Mouse (Mus musculus): Measurements from ENCODE around the gene Vwa2. TPM values are rescaled to one million over a fixed set of nuclear protein-coding genes. Genes with fewer than 3 reads are reported as not detected.

The Vwa2 gene
- total RNA-seq, 2 experiments from 2014 or later = 0.13 TPM; not detected in 1

DNA sequence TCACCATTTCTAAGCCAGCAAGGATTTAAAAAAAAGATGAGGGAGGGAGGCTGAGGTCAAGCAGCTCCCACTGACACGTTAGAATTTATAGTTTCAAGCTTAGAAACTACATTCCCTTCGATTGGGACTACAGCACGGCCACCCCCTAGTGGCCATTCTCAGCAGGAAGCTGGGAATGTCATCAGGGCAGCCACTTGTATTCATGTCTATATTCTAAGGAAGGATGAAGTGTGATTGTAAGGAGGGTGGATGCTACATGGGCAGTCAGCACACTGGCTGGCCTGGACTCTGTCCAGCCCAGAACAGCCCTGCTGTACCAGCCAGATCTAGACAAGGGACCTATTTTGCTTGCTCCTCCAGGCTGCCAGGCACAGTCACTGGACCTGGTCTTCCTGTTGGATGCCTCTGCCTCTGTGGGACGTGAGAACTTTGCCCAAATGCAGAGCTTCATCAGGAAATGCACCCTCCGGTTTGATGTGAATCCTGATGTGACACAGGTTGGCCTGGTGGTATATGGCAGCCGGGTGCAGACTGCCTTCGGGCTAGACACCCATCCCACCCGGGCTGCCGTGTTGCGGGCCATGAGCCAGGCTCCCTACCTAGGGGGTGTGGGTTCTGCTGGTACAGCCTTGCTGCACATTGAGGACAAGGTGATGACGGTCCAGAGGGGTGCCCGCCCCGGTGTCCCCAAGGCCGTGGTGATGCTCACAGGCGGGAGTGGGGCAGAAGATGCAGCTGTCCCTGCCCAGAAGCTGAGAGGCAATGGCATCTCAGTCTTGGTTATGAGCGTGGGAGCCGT, 34.6 kb downstream of the Vwa2 start:
- peak in 1 of 2 experiments; percentile 65 for DNase-seq (ENCODE audit: low spot score in 2 of 2)

GRCm38 (mm10) chr19:56910561-56910960, 36.5 kb downstream of the Vwa2 start:
- no peak for DNase-seq (ENCODE audit: low spot score in 2 of 2)

DNA sequence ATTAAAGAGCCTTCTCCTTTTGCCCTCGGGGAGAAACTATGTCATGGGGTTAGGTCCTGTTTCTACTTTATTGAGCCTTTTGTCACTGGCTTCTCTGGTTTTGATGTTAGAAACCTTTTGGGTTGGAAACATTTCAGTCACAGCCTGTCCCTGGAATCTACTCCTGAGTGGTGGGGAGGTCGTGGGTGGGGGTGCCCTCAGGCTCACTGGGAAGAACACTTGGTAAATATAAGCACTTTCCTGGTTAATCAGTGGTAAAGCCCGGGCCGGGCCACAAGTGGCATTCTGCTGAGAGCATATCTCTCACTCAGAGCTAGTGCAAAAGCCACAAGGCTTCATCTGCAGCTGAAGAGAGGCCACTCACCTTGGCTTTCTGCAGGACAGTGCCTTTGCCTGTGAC, 39.7 kb downstream of the Vwa2 start:
- no peak for DNase-seq (ENCODE audit: low spot score in 2 of 2)

- no peak for DNase-seq (ENCODE audit: low spot score in 2 of 2)
Observed at GRCm38 (mm10) chr19:56914658-56915057, 40.6 kb downstream of the Vwa2 start.

DNA sequence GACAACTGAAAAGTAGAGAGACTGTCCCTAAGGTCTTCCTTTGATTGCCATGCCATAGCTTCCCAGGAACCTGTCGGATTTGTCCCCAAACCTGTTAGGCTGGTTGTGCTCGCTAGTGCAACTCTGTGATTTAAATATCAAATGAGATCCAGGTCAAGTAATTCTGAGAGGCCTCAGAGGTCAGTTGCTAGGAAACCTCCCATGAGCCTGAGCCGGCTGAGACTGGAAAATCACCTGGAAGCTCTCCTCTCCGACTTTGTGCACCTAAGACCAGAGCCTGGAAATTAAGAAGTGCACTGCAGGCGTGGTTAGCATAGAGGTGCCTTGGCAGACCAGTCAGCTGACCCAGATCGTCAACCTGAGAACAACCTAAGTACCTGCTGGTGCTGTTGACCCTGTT, 41.0 kb downstream of the Vwa2 start:
- DNase-seq (ENCODE audit: low spot score in 2 of 2) = no peak

- peak; percentile 68 to 89 for DNase-seq (ENCODE audit: low spot score in 2 of 2)
Observed at GRCm38 (mm10) chr19:56919628-56920027, 45.6 kb downstream of the Vwa2 start.

DNA sequence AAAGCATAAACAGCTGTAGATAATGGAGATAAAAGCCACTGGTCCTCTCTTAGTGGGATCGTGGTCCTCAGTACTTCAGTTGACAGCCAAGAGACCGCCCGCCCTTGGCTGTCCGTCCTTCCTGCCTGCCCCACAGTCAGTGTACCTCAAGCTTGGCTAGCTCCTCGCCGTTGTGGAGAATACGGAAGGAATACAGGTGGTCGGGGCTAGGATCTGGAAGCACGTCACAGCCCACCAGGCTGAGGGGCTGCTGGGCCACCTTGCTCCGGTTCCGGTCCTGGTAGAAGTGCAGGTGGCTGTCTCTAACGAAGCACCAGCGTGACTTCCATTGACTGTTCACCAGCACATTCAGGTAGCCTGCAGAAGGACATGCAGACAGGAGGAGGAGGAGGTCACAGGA, 46.2 kb downstream of the Vwa2 start:
- DNase-seq (ENCODE audit: low spot score in 2 of 2) = no peak

- DNase-seq (ENCODE audit: low spot score in 2 of 2) = no peak
Observed at GRCm38 (mm10) chr19:56921744-56922143, 47.7 kb downstream of the Vwa2 start.

DNA sequence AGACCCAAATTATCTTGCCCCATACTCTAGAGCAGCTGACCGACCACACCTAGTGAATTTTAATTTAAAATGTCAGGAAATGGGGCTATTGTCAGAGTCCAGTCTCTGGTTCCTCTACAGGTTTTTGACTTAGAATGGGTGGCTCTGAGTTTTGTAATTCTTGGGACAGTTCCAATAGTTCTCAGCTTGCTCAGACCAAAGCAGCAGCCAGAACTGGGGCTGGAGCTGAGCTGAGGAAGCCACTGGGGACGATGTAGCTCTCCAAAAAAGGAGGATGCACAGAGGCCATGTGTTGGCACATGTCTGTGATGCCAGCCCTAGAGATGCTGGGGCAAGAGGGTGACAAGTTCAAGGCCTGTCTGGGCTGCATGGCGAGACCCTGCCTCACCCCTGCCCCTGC, 55.3 kb downstream of the Vwa2 start:
- DNase-seq (ENCODE audit: low spot score in 2 of 2) = no peak

GRCm38 (mm10) chr19:56930029-56930428, 56.0 kb downstream of the Vwa2 start:
- no peak for DNase-seq (ENCODE audit: low spot score in 2 of 2)

GRCm38 (mm10) chr19:56933800-56934199, 59.8 kb downstream of the Vwa2 start:
- DNase-seq (ENCODE audit: low spot score in 2 of 2) = no peak

DNA sequence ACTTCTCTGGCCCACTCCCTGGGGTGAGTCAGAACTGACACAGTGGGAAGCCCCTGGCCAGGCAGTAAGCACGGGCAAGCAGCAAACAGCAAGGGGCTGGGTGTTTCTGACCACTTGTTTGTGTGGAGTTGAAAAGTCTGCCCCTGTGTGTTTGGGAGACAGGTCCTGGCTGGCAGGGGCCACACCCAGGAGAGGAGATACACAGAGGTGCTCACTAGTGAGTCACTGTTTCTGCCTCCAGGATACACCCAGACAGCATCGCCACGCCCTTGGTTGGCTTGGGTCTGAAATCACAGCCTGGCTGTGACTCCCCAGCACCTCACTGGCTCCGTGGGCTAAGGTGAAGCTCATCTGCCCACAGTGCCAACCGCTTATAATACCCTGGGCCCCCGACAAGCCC, 61.1 kb downstream of the Vwa2 start:
- DNase-seq (ENCODE audit: low spot score in 2 of 2) = no peak

DNA sequence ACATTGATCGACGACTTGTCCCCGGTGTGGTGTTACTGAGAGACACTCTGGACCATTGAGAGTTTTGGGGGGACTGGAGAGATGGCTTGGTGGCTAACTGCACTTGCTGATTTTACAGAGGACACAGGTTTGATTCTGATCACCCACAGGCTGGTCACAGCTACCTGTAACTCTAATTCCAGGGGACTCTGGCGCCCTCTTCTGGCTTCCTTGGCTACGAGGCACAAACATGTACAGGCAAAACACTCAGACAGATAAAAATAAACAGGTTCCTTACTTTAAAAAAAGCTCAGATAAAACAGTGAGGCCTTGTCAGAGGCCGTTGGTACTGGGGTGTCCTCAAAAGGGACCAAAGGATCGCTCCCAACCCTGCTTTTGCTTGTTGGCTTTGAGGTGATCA, 61.7 kb downstream of the Vwa2 start:
- no peak for DNase-seq (ENCODE audit: low spot score in 2 of 2)

DNA sequence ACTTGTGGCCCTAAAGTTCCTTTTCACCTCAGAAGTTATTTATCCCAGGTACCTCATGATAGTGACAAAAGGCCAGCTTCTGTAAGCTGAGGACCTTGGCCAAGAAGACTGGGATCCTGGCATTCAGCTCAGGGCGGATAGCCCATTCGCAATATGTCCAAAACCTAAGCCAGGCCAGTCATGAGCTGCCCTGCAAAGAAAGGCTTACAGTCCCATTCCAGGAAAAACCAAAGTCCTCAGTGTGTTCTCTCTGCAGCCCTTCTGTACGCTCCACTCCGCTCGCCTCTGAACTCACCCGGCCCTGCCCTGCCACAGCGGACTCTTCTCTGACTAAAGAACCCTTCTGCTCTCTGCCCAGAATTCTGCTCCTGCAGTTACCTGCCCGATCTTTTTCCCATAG, 62.2 kb downstream of the Vwa2 start:
- no peak for DNase-seq (ENCODE audit: low spot score in 2 of 2)

- DNase-seq (ENCODE audit: low spot score in 2 of 2) = no peak
Observed at GRCm38 (mm10) chr19:56937911-56938310, 63.9 kb downstream of the Vwa2 start.

GRCm38 (mm10) chr19:56939826-56940225, 65.8 kb downstream of the Vwa2 start:
- no peak for DNase-seq (ENCODE audit: low spot score in 2 of 2)

DNA sequence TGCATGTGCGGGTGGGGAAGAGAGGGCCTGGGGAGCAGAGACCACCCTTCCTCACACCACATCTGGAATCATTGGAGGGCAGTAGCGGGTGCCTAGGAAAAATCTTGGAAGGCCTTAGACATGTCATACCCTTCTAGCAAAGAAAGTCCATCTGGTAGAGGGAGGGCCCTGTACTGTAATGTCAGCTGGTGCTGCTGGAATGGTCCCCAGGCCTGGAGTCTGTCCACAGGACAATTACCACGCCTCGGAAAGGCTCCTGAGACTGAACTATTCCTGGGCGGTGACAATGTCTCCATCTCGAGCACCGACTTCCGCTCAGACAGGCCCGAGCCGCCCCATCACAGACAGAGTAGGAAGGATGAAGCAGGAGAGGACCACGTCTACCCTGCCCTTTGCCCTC, 66.5 kb downstream of the Vwa2 start:
- DNase-seq (ENCODE audit: low spot score in 2 of 2) = no peak

DNA sequence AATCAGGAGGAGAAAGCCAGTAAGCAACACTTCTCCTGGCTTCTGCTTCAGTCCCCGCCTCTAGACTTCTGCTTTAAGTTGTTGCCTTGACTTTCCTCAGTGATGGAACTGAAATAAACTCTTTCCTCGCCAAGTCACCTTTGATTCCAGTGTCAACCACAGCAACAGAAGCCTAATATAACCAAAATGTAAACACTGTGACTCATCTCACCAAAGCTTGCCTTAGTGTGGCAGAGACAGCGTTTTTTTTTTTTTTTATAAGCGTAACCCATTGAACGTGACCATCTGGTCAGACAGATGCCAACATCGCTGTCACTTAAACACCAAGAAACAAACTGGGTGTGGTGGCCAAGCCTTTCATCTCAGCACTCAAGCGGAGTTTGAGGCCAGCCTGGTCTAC, 68.2 kb downstream of the Vwa2 start:
- no peak for DNase-seq (ENCODE audit: low spot score in 2 of 2)

DNA sequence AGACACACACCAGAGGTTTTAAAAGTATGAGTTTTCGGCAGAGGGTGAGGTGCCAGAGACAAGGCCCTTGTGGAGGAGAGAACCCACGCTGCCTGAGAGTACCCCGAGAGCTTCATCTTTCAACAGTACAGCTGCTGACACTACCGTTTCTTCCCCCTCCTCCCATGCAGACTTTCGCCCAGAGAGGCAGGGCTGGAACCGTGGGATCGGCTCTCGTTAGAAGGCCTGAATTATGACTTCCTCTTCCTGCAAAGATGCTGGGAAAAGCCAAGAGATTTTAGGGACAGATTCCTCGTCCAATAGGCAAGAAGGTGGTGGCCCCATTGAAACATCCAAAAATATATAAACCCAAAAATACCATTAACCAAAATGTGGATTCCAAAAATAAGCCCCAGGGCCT, 70.2 kb downstream of the Vwa2 start:
- no peak for DNase-seq (ENCODE audit: low spot score in 2 of 2)

GRCm38 (mm10) chr19:56944826-56945225, 70.8 kb downstream of the Vwa2 start:
- DNase-seq (ENCODE audit: low spot score in 2 of 2) = no peak

GRCm38 (mm10) chr19:56945621-56946020, 71.6 kb downstream of the Vwa2 start:
- DNase-seq (ENCODE audit: low spot score in 2 of 2) = no peak

DNA sequence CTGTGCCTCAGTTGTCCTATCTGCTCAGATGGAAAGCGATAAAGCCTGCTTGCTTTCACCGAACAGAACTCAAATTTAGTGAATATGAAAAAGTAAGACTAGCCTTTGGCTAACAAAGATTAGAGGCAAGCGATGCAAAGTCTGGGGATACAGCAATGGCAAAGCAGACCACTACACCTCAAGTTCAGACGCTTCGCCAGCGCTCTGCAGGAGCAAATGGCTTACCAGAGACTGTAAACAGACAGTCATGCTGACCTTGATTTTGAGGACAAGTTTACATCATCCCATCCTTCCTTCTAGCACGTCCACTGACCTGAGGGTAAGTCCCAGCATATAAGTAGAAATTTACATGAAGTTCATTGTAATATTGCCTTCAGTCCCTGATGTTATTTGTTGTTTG, 72.2 kb downstream of the Vwa2 start:
- DNase-seq (ENCODE audit: low spot score in 2 of 2) = no peak

DNA sequence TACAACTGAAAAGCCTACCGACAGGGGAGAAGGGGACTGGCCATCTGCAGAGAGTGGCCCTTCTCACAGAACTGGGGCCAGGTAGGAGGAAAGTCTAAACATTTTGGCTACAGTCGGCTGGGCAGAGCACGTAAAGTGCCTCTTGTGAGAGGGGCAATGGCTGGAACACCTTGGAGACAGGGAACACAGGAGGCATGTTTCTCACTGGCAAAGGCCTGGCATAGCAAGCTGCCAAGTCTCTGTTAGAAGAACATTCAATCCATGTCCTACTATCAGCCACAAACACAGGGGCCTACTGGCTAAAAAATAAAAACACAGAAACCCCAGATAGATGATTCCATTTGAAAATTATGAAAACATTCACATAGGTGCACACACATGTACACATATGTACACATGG, 72.7 kb downstream of the Vwa2 start:
- no peak for DNase-seq (ENCODE audit: low spot score in 2 of 2)

Measured in layer of hippocampus, adult 18-20 months (tissue).